Comparison of ENCODE assay signal across 8 mouse cellular contexts in genomic region chr1:171149974-171150760, GRCm38 (mm10). TPM values are rescaled to one million over a fixed set of nuclear protein-coding genes. Genes with fewer than 3 reads are reported as not detected.
DNase-seq lines count a peak whose midpoint lies in the region; ATAC-seq and TF ChIP-seq lines count a peak whose summit lies in the region.

Gene Sdhc (minus strand): TSS chr1:171150603.
Gene Mpz (plus strand): TSS chr1:171150711.

- peak within 1 kb of the TSS; percentile 95 for H3K9ac ChIP-seq in hindbrain, embryonic 13.5 days

- H3K4me3 ChIP-seq in hindbrain, embryonic 13.5 days = peak within 1 kb of the TSS; percentile 90

- peak within 1 kb of the TSS; percentile 90 for H3K4me2 ChIP-seq in hindbrain, embryonic 13.5 days

- no peak for TF ChIP-seq CTCF in Patski (IDR thresholded peaks at IDR 0.05)

- POLR2A ChIA-PET in Patski (lab: Charles Lee) = interaction anchor here (0.9 to 1.2 kb wide), 2 partner anchors 29 to 83 kb away, joined by 3 to 4 read pairs; no protein-coding TSS in a partner anchor

- WGBS in hindbrain, embryonic 13.5 days = 1% methylated on average over 34 of the region's 34 CpGs

- no peaks in the 10 kb centered on the region for H3K27me3 ChIP-seq in Patski
- peaks cover 4% of the 10 kb centered on the region; the same call in 1 of the 2 replicates for H3K27me3 ChIP-seq in hindbrain, embryonic 13.5 days

- peak within 1 kb of the TSS; percentile 91 for H3K27ac ChIP-seq in hindbrain, embryonic 13.5 days

- H3K36me3 ChIP-seq in hindbrain, embryonic 13.5 days = peaks cover 8% of the 10 kb centered on the region; the same call in 1 of the 2 replicates

- peaks cover 27% of the 10 kb centered on the region for H3K4me1 ChIP-seq in hindbrain, embryonic 13.5 days (replicated peaks)

- H3K9me3 ChIP-seq in hindbrain, embryonic 13.5 days = no peaks in the 10 kb centered on the region

- in situ Hi-C loops in Patski (cut with MboI; ENCODE audit: low pct_unique_long_range_greater_than_20kb) = no loop called here

- peak; percentile 54 for DNase-seq in Patski (ENCODE audit: low read depth, low spot score)
- peak; percentile 96 to 97 for DNase-seq in cerebellum, postnatal 14 days
- DNase-seq in frontal cortex, postnatal 14 days (ENCODE audit: low spot score in 2 of 2) = peak; percentile 90 to 95
- DNase-seq in layer of hippocampus, postnatal 25 days (ENCODE audit: extremely low spot score in 1 of 2, low spot score in 1 of 2) = peak; percentile 88 to 91
- DNase-seq in lung, postnatal 25 days (ENCODE audit: low spot score) = peak; percentile 95
- DNase-seq in retina, embryonic 14.5 days (ENCODE audit: low spot score) = peak; percentile 96
- peak; percentile 98 for DNase-seq in thymus, postnatal 4 days

- CTCF ChIA-PET in Patski (lab: Charles Lee) = interaction anchor here (1.0 to 3.0 kb wide), 7 partner anchors 11 to 71 kb away, joined by 3 to 8 read pairs (median 3); no protein-coding TSS in a partner anchor

- ATAC-seq in Patski = peak; percentile 90
- ATAC-seq in hindbrain, embryonic 13.5 days (ENCODE audit: low FRiP score) = peak; percentile 96

RNA-seq across cellular contexts. Expression of gene Sdhc, which starts in this region (rescaled TPM):
- polyA plus RNA-seq in Patski (2021) = 445 TPM
- polyA plus RNA-seq in hindbrain, embryonic 13.5 days (2015; fragmentation: Nextera tagmentation; extraction: Ambion mirVana) = 256 and 259 TPM in 2 replicates
- total RNA-seq in layer of hippocampus, postnatal 25 days (2021) = 100 to 1,000 TPM; 204 to 220 TPM

RNA-seq across cellular contexts. Expression of gene Mpz, which starts in this region (rescaled TPM):
- polyA plus RNA-seq in Patski (2021) = 0.06 TPM
- polyA plus RNA-seq in hindbrain, embryonic 13.5 days (2015; fragmentation: Nextera tagmentation; extraction: Ambion mirVana) = 4.9 and 7.9 TPM in 2 replicates
- not detected for total RNA-seq in layer of hippocampus, postnatal 25 days (2021)

Comparison
In these comparisons a context has a peak if more than half of its experiments do, and no peak if none do; other contexts are left out.
1. Peak in every context shown above with its lines: DNase-seq, ATAC-seq, H3K4me3 ChIP-seq and H3K27ac ChIP-seq.